Mouse (Mus musculus) E14TG2a.4 (cell line): ENCODE data around the gene Nlrc5.

Experiments
- H3K27me3 ChIP-seq: 2 replicates; pipeline ENCODE4 v1.6.1; 2014; ENCODE audit warnings: low read length, control low read depth; ENCODE audit not compliant: insufficient read depth
- H3K36me3 ChIP-seq: 2 replicates; pipeline ENCODE4 v1.6.1; 2014; ENCODE audit warnings: low read length, control low read depth; ENCODE audit not compliant: insufficient read depth
- H3K4me1 ChIP-seq: replicated peaks from 2 replicates; pipeline ENCODE4 v1.6.1; 2014; ENCODE audit warnings: low read depth, low read length, control low read depth
- H3K4me3 ChIP-seq: replicated peaks from 2 replicates; pipeline ENCODE4 v1.5.1; 2014; ENCODE audit warnings: mild to moderate bottlenecking, low read length
- H3K9me3 ChIP-seq: 2 replicates; pipeline ENCODE4 v1.6.1; 2014; ENCODE audit warnings: low read length, control low read depth
- CTCF ChIP-seq: conservative IDR thresholded peaks from 2 replicates; pipeline ENCODE4 v1.5.1; 2014; ENCODE audit warnings: low read length
- NANOG ChIP-seq: IDR thresholded peaks from 2 replicates; pipeline ENCODE4 v1.6.1; 2014; ENCODE audit warnings: borderline replicate concordance, low read length, mixed read lengths
- POU5F1 ChIP-seq: IDR thresholded peaks from 2 replicates; pipeline ENCODE4 v1.6.1; 2014; ENCODE audit warnings: low read length, borderline replicate concordance

The Nlrc5 gene

GRCm38 (mm10) chr8:94409523-94409922 is 24.6 kb upstream of the Nlrc5 start:
- no peaks in the 10 kb centered on the region for H3K36me3 ChIP-seq

DNA sequence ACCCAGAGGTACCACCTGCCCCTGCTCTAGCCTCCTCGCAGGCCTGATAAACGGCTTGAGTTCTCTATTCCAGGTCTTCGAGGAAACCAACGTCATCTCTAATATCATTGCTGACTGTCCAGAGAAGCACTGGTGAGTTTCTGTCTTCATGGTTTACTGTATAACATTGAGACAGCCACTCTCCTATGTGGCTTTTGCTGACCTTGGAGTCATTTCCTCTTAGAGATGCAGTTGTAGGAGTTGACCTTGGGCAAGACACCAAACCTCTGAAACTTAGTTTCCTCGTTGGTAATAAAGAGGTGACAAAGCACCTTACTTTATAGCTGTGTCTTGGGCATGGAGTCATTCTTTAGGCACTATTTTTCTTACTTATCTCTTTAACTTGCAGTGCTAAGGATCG is 21.6 kb upstream of the Nlrc5 start:
- Histone ChIP-seq H3K4me3 (no peak overlapping the region), H3K9me3 (peaks cover 10% of the 10 kb centered on the region; the same call in 1 of the 2 replicates), H3K4me1 (no peaks in the 10 kb centered on the region), H3K36me3 (no peaks in the 10 kb centered on the region), H3K27me3 (no peaks in the 10 kb centered on the region)
- TF ChIP-seq CTCF: no peak
- no peak for TF ChIP-seq NANOG
- no peak for TF ChIP-seq POU5F1

More at GRCm38 (mm10) chr8:94409523-94409922, 24.6 kb upstream of the Nlrc5 start:
- no peaks in the 10 kb centered on the region for H3K4me1 ChIP-seq
- H3K9me3 ChIP-seq: peaks cover 10% of the 10 kb centered on the region; the same call in 1 of the 2 replicates
- H3K27me3 ChIP-seq: no peaks in the 10 kb centered on the region
- TF ChIP-seq POU5F1: no peak
- no peak for TF ChIP-seq NANOG
- TF ChIP-seq CTCF: no peak
- H3K4me3 ChIP-seq: no peak overlapping the region

DNA sequence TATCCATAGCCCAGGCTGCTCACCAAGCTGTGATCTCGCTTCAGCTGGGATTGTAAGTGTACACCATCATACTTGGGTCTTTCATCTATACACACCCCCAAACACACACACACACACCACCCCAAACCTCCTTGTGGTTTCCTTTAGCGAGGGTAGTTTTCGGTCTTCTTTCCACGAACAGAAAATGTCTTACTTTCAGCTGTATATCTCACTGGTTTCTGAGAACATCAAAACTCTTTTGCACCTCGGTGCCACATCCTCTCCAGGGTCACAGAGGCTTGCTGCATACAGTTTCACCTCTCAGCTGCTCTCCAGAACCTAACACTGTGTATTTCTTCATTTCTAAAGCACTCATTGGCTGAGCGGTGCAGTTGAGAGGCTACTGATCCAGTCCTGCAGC is 20.6 kb upstream of the Nlrc5 start:
- no peaks in the 10 kb centered on the region; the same call in 1 of the 2 replicates for H3K4me1 ChIP-seq
- TF ChIP-seq NANOG: no peak
- TF ChIP-seq POU5F1: no peak
- no peaks in the 10 kb centered on the region for H3K27me3 ChIP-seq
- peaks cover 10% of the 10 kb centered on the region; the same call in 1 of the 2 replicates for H3K9me3 ChIP-seq
- no peaks in the 10 kb centered on the region for H3K36me3 ChIP-seq
- no peak overlapping the region for H3K4me3 ChIP-seq

- TF ChIP-seq NANOG: no peak
- no peak for TF ChIP-seq POU5F1
- TF ChIP-seq CTCF: no peak
- Histone ChIP-seq H3K27me3 (no peaks in the 10 kb centered on the region), H3K4me3 (no peak overlapping the region), H3K4me1 (no peaks in the 10 kb centered on the region; the same call in 1 of the 2 replicates), H3K9me3 (peaks cover 24% of the 10 kb centered on the region), H3K36me3 (no peaks in the 10 kb centered on the region)
Observed at GRCm38 (mm10) chr8:94415218-94415617, 18.9 kb upstream of the Nlrc5 start.

GRCm38 (mm10) chr8:94418017-94418416 is 16.1 kb upstream of the Nlrc5 start:
- no peak for TF ChIP-seq CTCF
- no peak for TF ChIP-seq NANOG
- TF ChIP-seq POU5F1: no peak
- Histone ChIP-seq H3K27me3 (no peaks in the 10 kb centered on the region), H3K4me3 (no peak overlapping the region), H3K4me1 (peaks cover 8% of the 10 kb centered on the region), H3K9me3 (peaks cover 16% of the 10 kb centered on the region), H3K36me3 (no peaks in the 10 kb centered on the region)

- H3K4me1 ChIP-seq: peaks cover 10% of the 10 kb centered on the region
- TF ChIP-seq CTCF (no peak), NANOG (no peak), POU5F1 (no peak)
Observed at GRCm38 (mm10) chr8:94422270-94422669, 11.9 kb upstream of the Nlrc5 start.

GRCm38 (mm10) chr8:94427953-94428352 is 6.2 kb upstream of the Nlrc5 start:
- Histone ChIP-seq H3K27me3 (peaks cover 34% of the 10 kb centered on the region), H3K4me3 (no peak overlapping the region), H3K36me3 (no peaks in the 10 kb centered on the region), H3K4me1 (peaks cover 3% of the 10 kb centered on the region), H3K9me3 (no peaks in the 10 kb centered on the region)
- no peak for TF ChIP-seq POU5F1
- no peak for TF ChIP-seq CTCF
- TF ChIP-seq NANOG: no peak

More at GRCm38 (mm10) chr8:94422270-94422669, 11.9 kb upstream of the Nlrc5 start:
- Histone ChIP-seq H3K27me3 (peaks cover 3% of the 10 kb centered on the region; the same call in 1 of the 2 replicates), H3K9me3 (peaks cover 16% of the 10 kb centered on the region), H3K36me3 (no peaks in the 10 kb centered on the region), H3K4me3 (no peak overlapping the region)

DNA sequence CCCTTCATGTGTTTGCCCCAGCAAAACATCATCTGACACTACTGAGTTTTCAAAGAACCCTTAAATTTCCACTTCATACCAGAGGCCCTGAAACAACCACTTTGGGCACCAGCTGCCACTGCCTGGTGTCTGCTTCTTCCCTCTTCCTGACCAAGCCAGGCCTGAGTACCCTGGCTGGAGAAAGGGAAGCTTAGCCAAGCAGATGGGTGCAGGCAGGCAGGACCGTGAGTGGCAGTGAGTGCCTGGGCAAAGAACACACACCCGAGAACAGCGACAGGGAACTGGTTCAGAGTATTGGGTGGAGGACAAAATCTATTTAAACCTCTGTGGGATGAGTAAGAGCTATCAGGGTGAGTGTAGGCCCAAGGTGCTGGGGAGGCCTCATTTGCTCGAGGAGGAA is 5.7 kb upstream of the Nlrc5 start:
- no peaks in the 10 kb centered on the region for H3K36me3 ChIP-seq
- peaks cover 39% of the 10 kb centered on the region for H3K27me3 ChIP-seq
- no peak overlapping the region for H3K4me3 ChIP-seq
- TF ChIP-seq NANOG: no peak
- no peak for TF ChIP-seq POU5F1
- TF ChIP-seq CTCF: no peak
- H3K9me3 ChIP-seq: no peaks in the 10 kb centered on the region
- H3K4me1 ChIP-seq: no peaks in the 10 kb centered on the region

- Histone ChIP-seq H3K4me1 (peaks cover 5% of the 10 kb centered on the region), H3K4me3 (no peak overlapping the region), H3K36me3 (no peaks in the 10 kb centered on the region), H3K27me3 (peaks cover 48% of the 10 kb centered on the region), H3K9me3 (no peaks in the 10 kb centered on the region)
- no peak for TF ChIP-seq POU5F1
- no peak for TF ChIP-seq NANOG
- no peak for TF ChIP-seq CTCF
Observed at GRCm38 (mm10) chr8:94429376-94429775, 4.8 kb upstream of the Nlrc5 start.
